Mouse (Mus musculus) small intestine, adult 2 months (tissue): ENCODE data around the gene Grsf1. TPM values are rescaled to one million over a fixed set of nuclear protein-coding genes. Genes with fewer than 3 reads are reported as not detected.

ENCODE experiments used
- H3K27ac ChIP-seq: fragments of 200-500 bp; 2 replicates; pipeline ENCODE4 v1.5.1; 2012; ENCODE audit warnings: low read depth, low read length, control low read depth, inconsistent platforms; ENCODE audit not compliant: insufficient read depth
- H3K27me3 ChIP-seq: fragments of 200-500 bp; 2 replicates; pipeline ENCODE4 v1.6.1; 2012; ENCODE audit warnings: mild to moderate bottlenecking, moderate library complexity, low read length, inconsistent platforms; ENCODE audit not compliant: control insufficient read depth, insufficient read depth
- H3K36me3 ChIP-seq: fragments of 200-500 bp; 2 replicates; pipeline ENCODE4 v1.6.1; 2012; ENCODE audit warnings: mild to moderate bottlenecking, low read length, control low read depth, inconsistent platforms; ENCODE audit not compliant: control insufficient read depth, insufficient read depth
- H3K4me1 ChIP-seq: fragments of 200-500 bp; 2 replicates; pipeline ENCODE4 v1.6.1; 2012; ENCODE audit warnings: low read length, inconsistent platforms, mixed read lengths; ENCODE audit not compliant: control insufficient read depth, insufficient read depth, insufficient read length
- H3K4me3 ChIP-seq: fragments of 200-500 bp; 2 replicates; pipeline ENCODE4 v1.5.1; 2012; ENCODE audit warnings: low read depth, mild to moderate bottlenecking, control low read depth, inconsistent platforms, low read length, moderate library complexity
- CTCF ChIP-seq: fragments of 200-500 bp; IDR thresholded peaks from 2 replicates; pipeline ENCODE4 v1.5.1; 2012; ENCODE audit warnings: low read depth, mild to moderate bottlenecking, control low read depth, inconsistent platforms, low read length, moderate library complexity, mixed read lengths; ENCODE audit not compliant: insufficient replicate concordance, insufficient read length; ENCODE audit errors: extremely low read depth
- POLR2A ChIP-seq: fragments of 200-500 bp; IDR thresholded peaks from 2 replicates; pipeline ENCODE4 v1.6.1; 2012; ENCODE audit warnings: low read depth, mild to moderate bottlenecking, control low read depth, inconsistent platforms, low read length, moderate library complexity
- WGBS: fragments of 180-500 bp; shearing (Covaris S2); methylation state at CpG from one replicate; pipeline ENCODE4 v1.1.7; 2018; 5-methylcytosine and 5-hydroxymethylcytosine counted together
- polyA plus RNA-seq: library from polyadenylated mRNA; depleted of rRNA; stranded (reverse); fragments of >200 nt; gene quantifications from 2 replicates; pipeline ENCODE4 v1.2.3, GENCODE M21; 2012

The Grsf1 gene
- polyA plus RNA-seq, 1 experiment: 22.3 TPM

- WGBS: 81% methylated on average over 8 of the region's 8 CpGs
- Histone ChIP-seq H3K4me3 (no peak overlapping the region), H3K4me1 (peaks cover 2% of the 10 kb centered on the region; the same call in 1 of the 2 replicates), H3K36me3 (no peaks in the 10 kb centered on the region), H3K27ac (no peak overlapping the region), H3K27me3 (no peaks in the 10 kb centered on the region)
- TF ChIP-seq CTCF (no peak), POLR2A (no peak)
Observed at GRCm38 (mm10) chr5:88687996-88688406, 12.0 kb upstream of the Grsf1 start.

- no peak overlapping the region for H3K27ac ChIP-seq
- H3K4me1 ChIP-seq: no peaks in the 10 kb centered on the region; the same call in 1 of the 2 replicates
- H3K27me3 ChIP-seq: no peaks in the 10 kb centered on the region
- TF ChIP-seq CTCF (no peak), POLR2A (no peak)
- no peak overlapping the region for H3K4me3 ChIP-seq
- 46% methylated on average over 6 of the region's 6 CpGs for WGBS
- no peaks in the 10 kb centered on the region for H3K36me3 ChIP-seq
Observed at GRCm38 (mm10) chr5:88685745-88686299, 9.9 kb upstream of the Grsf1 start.

GRCm38 (mm10) chr5:88685306-88685705 is 9.3 kb upstream of the Grsf1 start:
- TF ChIP-seq POLR2A (no peak), CTCF (no peak)
- H3K36me3 ChIP-seq: no peaks in the 10 kb centered on the region
- peaks cover 2% of the 10 kb centered on the region; the same call in 1 of the 2 replicates for H3K4me1 ChIP-seq
- H3K4me3 ChIP-seq: no peak overlapping the region
- H3K27me3 ChIP-seq: no peaks in the 10 kb centered on the region
- WGBS: 35% methylated on average over 6 of the region's 6 CpGs
- no peak overlapping the region for H3K27ac ChIP-seq

- Histone ChIP-seq H3K27me3 (no peaks in the 10 kb centered on the region), H3K4me3 (no peak overlapping the region), H3K36me3 (no peaks in the 10 kb centered on the region), H3K27ac (no peak overlapping the region), H3K4me1 (peaks cover 2% of the 10 kb centered on the region; the same call in 1 of the 2 replicates)
- WGBS: 20% methylated on average over 3 of the region's 3 CpGs
- TF ChIP-seq POLR2A: no peak
- TF ChIP-seq CTCF: no peak
Observed at GRCm38 (mm10) chr5:88684226-88684625, 8.3 kb upstream of the Grsf1 start.

- H3K27me3 ChIP-seq: no peaks in the 10 kb centered on the region
- H3K4me3 ChIP-seq: no peak overlapping the region
- H3K4me1 ChIP-seq: peaks cover 2% of the 10 kb centered on the region; the same call in 1 of the 2 replicates
- 76% methylated on average over 9 of the region's 9 CpGs for WGBS
- H3K27ac ChIP-seq: no peak overlapping the region
- no peaks in the 10 kb centered on the region for H3K36me3 ChIP-seq
- TF ChIP-seq POLR2A (no peak), CTCF (no peak)
Observed at GRCm38 (mm10) chr5:88683706-88684105, 7.7 kb upstream of the Grsf1 start.

GRCm38 (mm10) chr5:88680567-88680966 is 4.6 kb upstream of the Grsf1 start:
- H3K27me3 ChIP-seq: no peaks in the 10 kb centered on the region
- no peak for TF ChIP-seq POLR2A
- no peak for TF ChIP-seq CTCF
- WGBS: 88% methylated on average over 6 of the region's 6 CpGs
- no peak overlapping the region for H3K4me3 ChIP-seq
- peaks cover 2% of the 10 kb centered on the region; the same call in 1 of the 2 replicates for H3K4me1 ChIP-seq
- no peak overlapping the region for H3K27ac ChIP-seq
- no peaks in the 10 kb centered on the region for H3K36me3 ChIP-seq

- Histone ChIP-seq H3K4me1 (peaks cover 2% of the 10 kb centered on the region; the same call in 1 of the 2 replicates), H3K4me3 (no peak overlapping the region), H3K27me3 (no peaks in the 10 kb centered on the region), H3K36me3 (no peaks in the 10 kb centered on the region), H3K27ac (no peak overlapping the region)
- 49% methylated on average over 6 of the region's 6 CpGs for WGBS
- TF ChIP-seq POLR2A (no peak), CTCF (no peak)
Observed at GRCm38 (mm10) chr5:88679341-88679740, 3.4 kb upstream of the Grsf1 start.
